Mouse (Mus musculus) neural tube, embryonic 11.5 days (tissue): ENCODE measurements at regions not wholly inside any gene's neighbourhood (a gene's known extent, or its start where the extent isn't known, plus 50 kb on each side); places are given as distances from the start of the nearest gene placed in this dataset.
A peak's percentile ranks its signal among the peaks of the same experiment; 100 is the strongest.

Experiments
- ATAC-seq: fragments of 200-750 bp; cut with Nextera tagmentation; 2 replicates; pipeline ENCODE4 v1.8.0; 2017; ENCODE audit warnings: moderate number of reproducible peaks, mild to moderate bottlenecking, moderate TSS enrichment, moderate library complexity; ENCODE audit not compliant: insufficient read depth, low FRiP score, low TSS enrichment
- DNase-seq: peaks from one replicate; pipeline ENCODE4 v3.0.0-alpha.2; 2015; ENCODE audit warnings: low spot score
- H3K27ac ChIP-seq: fragments of 300-500 bp; sonication (generic); 2 replicates; pipeline ENCODE4 v1.5.1; 2014; ENCODE audit warnings: low read depth, mild to moderate bottlenecking, low read length
- H3K27me3 ChIP-seq: fragments of 300-500 bp; sonication (generic); 2 replicates; pipeline ENCODE4 v1.6.1; 2014; ENCODE audit warnings: mild to moderate bottlenecking, low read length, mixed read lengths; ENCODE audit not compliant: control insufficient read depth, insufficient read depth
- H3K36me3 ChIP-seq: fragments of 300-500 bp; sonication (generic); 2 replicates; pipeline ENCODE4 v1.6.1; 2014; ENCODE audit warnings: mild to moderate bottlenecking, low read length, moderate library complexity, mixed read lengths; ENCODE audit not compliant: control insufficient read depth, insufficient read depth
- H3K4me1 ChIP-seq: fragments of 300-500 bp; sonication (generic); 2 replicates; pipeline ENCODE4 v1.6.1; 2014; ENCODE audit warnings: low read length, mixed read lengths; ENCODE audit not compliant: control insufficient read depth, insufficient read depth
- H3K4me2 ChIP-seq: fragments of 300-500 bp; sonication (generic); 2 replicates; pipeline ENCODE4 v1.6.1; 2014; ENCODE audit warnings: low read depth, mild to moderate bottlenecking, moderate library complexity
- H3K4me3 ChIP-seq: fragments of 300-500 bp; sonication (generic); 2 replicates; pipeline ENCODE4 v1.5.1; 2014; ENCODE audit warnings: low read depth, low read length
- H3K9ac ChIP-seq: fragments of 300-500 bp; sonication (generic); 2 replicates; pipeline ENCODE4 v1.6.1; 2014; ENCODE audit warnings: mild to moderate bottlenecking, low read length
- H3K9me3 ChIP-seq: fragments of 300-500 bp; sonication (generic); 2 replicates; pipeline ENCODE4 v1.6.1; 2016; ENCODE audit warnings: low read length; ENCODE audit not compliant: control insufficient read depth
- WGBS: fragments of 180-500 bp; shearing (Covaris S2); extraction: QIAGEN DNeasy Blood & Tissue Kit; methylation state at CpG from one replicate; pipeline ENCODE4 v1.1.7; 2014; 5-methylcytosine and 5-hydroxymethylcytosine counted together

GRCm38 (mm10) chr4:12785840-12786239 lies 614.0 kb upstream of the Fam92a start:
- Histone ChIP-seq H3K4me3 (no peak overlapping the region), H3K27ac (no peak overlapping the region), H3K4me2 (no peak overlapping the region), H3K9ac (no peak overlapping the region), H3K9me3 (no peaks in the 10 kb centered on the region), H3K36me3 (no peaks in the 10 kb centered on the region), H3K27me3 (no peaks in the 10 kb centered on the region), H3K4me1 (no peaks in the 10 kb centered on the region)
- no peak for ATAC-seq
- DNase-seq = no peak
- 76% methylated on average over 4 of the region's 4 CpGs for WGBS

- WGBS = 94% methylated on average over 3 of the region's 3 CpGs
- no peaks in the 10 kb centered on the region for H3K9me3 ChIP-seq
- ATAC-seq = no peak
Measured at GRCm38 (mm10) chr4:12784479-12784878, 612.7 kb upstream of the Fam92a start.

GRCm38 (mm10) chr4:12784068-12784467 lies 612.3 kb upstream of the Fam92a start:
- ATAC-seq (no peak), DNase-seq (no peak)
- Histone ChIP-seq H3K27ac (no peak overlapping the region), H3K4me2 (no peak overlapping the region), H3K4me3 (no peak overlapping the region), H3K36me3 (no peaks in the 10 kb centered on the region), H3K4me1 (no peaks in the 10 kb centered on the region), H3K27me3 (no peaks in the 10 kb centered on the region), H3K9me3 (no peaks in the 10 kb centered on the region), H3K9ac (no peak overlapping the region)
- 67% methylated on average over 11 of the region's 11 CpGs for WGBS

More at GRCm38 (mm10) chr4:12784479-12784878, 612.7 kb upstream of the Fam92a start:
- Histone ChIP-seq H3K27me3 (no peaks in the 10 kb centered on the region), H3K4me2 (no peak overlapping the region), H3K4me3 (no peak overlapping the region), H3K27ac (no peak overlapping the region), H3K36me3 (no peaks in the 10 kb centered on the region), H3K4me1 (no peaks in the 10 kb centered on the region), H3K9ac (no peak overlapping the region)
- no peak for DNase-seq

- WGBS = 61% methylated on average over 10 of the region's 10 CpGs
- H3K4me3 ChIP-seq = no peak overlapping the region
- no peak overlapping the region for H3K4me2 ChIP-seq
- no peaks in the 10 kb centered on the region for H3K9me3 ChIP-seq
- H3K4me1 ChIP-seq = no peaks in the 10 kb centered on the region
- no peak overlapping the region for H3K9ac ChIP-seq
- ATAC-seq = no peak
- no peaks in the 10 kb centered on the region for H3K27me3 ChIP-seq
- H3K36me3 ChIP-seq = no peaks in the 10 kb centered on the region
- DNase-seq = no peak
- no peak overlapping the region for H3K27ac ChIP-seq
Measured at GRCm38 (mm10) chr4:12781969-12782904, 610.4 kb upstream of the Fam92a start.

GRCm38 (mm10) chr4:12780254-12780653 lies 608.4 kb upstream of the Fam92a start:
- DNase-seq (no peak), ATAC-seq (no peak)
- Histone ChIP-seq H3K4me3 (no peak overlapping the region), H3K4me2 (no peak overlapping the region), H3K9ac (no peak overlapping the region), H3K27me3 (no peaks in the 10 kb centered on the region), H3K36me3 (no peaks in the 10 kb centered on the region), H3K27ac (no peak overlapping the region), H3K9me3 (no peaks in the 10 kb centered on the region), H3K4me1 (no peaks in the 10 kb centered on the region)
- WGBS = 88% methylated on average over 2 of the region's 2 CpGs

GRCm38 (mm10) chr4:12779211-12779610 lies 607.4 kb upstream of the Fam92a start:
- H3K36me3 ChIP-seq = no peaks in the 10 kb centered on the region
- no peak for ATAC-seq

GRCm38 (mm10) chr4:12778163-12778562 lies 606.3 kb upstream of the Fam92a start:
- H3K4me2 ChIP-seq = no peak overlapping the region
- no peak overlapping the region for H3K4me3 ChIP-seq
- no peaks in the 10 kb centered on the region for H3K9me3 ChIP-seq
- no peak for ATAC-seq
- no peak overlapping the region for H3K9ac ChIP-seq
- 77% methylated on average over 2 of the region's 2 CpGs for WGBS
- no peak overlapping the region for H3K27ac ChIP-seq
- H3K4me1 ChIP-seq = no peaks in the 10 kb centered on the region
- H3K36me3 ChIP-seq = no peaks in the 10 kb centered on the region
- DNase-seq = no peak
- H3K27me3 ChIP-seq = no peaks in the 10 kb centered on the region

More at GRCm38 (mm10) chr4:12779211-12779610, 607.4 kb upstream of the Fam92a start:
- Histone ChIP-seq H3K4me2 (no peak overlapping the region), H3K27me3 (no peaks in the 10 kb centered on the region), H3K4me1 (no peaks in the 10 kb centered on the region), H3K9ac (no peak overlapping the region), H3K9me3 (no peaks in the 10 kb centered on the region), H3K4me3 (no peak overlapping the region), H3K27ac (no peak overlapping the region)
- DNase-seq = no peak
- WGBS = 81% methylated on average over 1 of the region's 1 CpGs

- Histone ChIP-seq H3K9ac (no peak overlapping the region), H3K27ac (no peak overlapping the region), H3K4me3 (no peak overlapping the region), H3K4me2 (no peak overlapping the region), H3K9me3 (no peaks in the 10 kb centered on the region), H3K36me3 (no peaks in the 10 kb centered on the region), H3K27me3 (no peaks in the 10 kb centered on the region), H3K4me1 (no peaks in the 10 kb centered on the region)
- DNase-seq = no peak
- WGBS = 74% methylated on average over 2 of the region's 2 CpGs
- 0 out of 2 replicates have a peak, but pooled peaks have one; percentile 38 for ATAC-seq
Measured at GRCm38 (mm10) chr4:12776217-12776578, 604.4 kb upstream of the Fam92a start.
